Mouse (Mus musculus): ENCODE results near the gene Phlpp2. TPM values are rescaled to one million over a fixed set of nuclear protein-coding genes. Genes with fewer than 3 reads are reported as not detected.

The Phlpp2 gene
- polyA plus RNA-seq, 1 experiment from 2014 or later, result 1.5 TPM

DNA sequence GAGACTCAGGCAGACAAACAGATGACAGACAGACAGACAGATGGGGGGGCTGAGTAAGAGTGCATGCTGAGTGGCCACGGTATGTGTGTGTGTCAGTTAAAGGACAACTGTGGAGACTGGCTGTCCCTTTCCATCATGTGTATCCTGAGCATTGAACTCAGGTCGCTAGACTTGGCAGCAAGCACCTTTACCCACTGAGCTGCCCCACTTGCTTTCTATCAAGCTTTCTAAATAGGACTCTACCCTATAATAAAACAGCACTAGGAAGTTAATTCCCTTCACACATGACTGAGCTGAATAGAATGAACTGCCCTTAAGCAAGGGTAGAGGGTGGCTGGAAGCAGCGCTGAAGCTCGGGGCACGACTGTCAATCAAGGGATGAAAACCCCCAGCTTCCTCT, 123.8 kb downstream of the Phlpp2 start:
- 72% methylated on average over 5 of the region's 5 CpGs for WGBS
- DNase-seq (ENCODE audit: low spot score), result no peak

DNA sequence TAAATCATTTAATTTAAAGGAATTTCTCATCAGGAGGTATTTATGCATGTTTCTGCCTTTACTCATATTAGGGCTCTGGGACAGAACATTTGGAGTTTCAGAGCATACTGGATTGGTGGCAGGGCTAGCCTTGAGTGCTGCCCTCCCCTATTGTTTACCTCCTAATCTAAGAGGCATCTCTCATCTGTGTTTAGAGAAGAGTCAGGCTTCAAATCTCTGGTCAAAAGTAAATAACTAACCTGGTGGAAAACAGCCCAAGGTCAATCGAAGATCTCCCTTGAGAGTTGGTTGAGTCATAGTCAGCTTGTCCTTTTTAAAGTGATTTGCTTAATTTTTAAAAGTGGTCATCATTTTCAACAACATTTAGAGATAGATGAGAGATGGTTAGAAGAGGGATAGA, 124.6 kb downstream of the Phlpp2 start:
- Histone ChIP-seq H3K9ac (replicated peaks; ENCODE audit: low read depth) (no peak overlapping the region), H3K4me1 (ENCODE audit: insufficient read depth, low read depth, low read length) (no peaks in the 10 kb centered on the region), H3K9me3 (ENCODE audit: low read length) (no peaks in the 10 kb centered on the region), H3K4me2 (replicated peaks; ENCODE audit: low read depth, low read length) (no peak overlapping the region), H3K4me3 (ENCODE audit: low read depth, low read length) (no peak overlapping the region), H3K27ac (ENCODE audit: low read length) (no peak overlapping the region), H3K27me3 (replicated peaks; ENCODE audit: insufficient read depth, low read length) (no peaks in the 10 kb centered on the region), H3K36me3 (ENCODE audit: insufficient read depth, low read length) (no peaks in the 10 kb centered on the region)
- DNase-seq (ENCODE audit: low spot score), result no peak
- WGBS, result 56% methylated on average over 1 of the region's 1 CpGs
- no peak for ATAC-seq
- TF ChIP-seq CTCF (IDR thresholded peaks at IDR 0.05) (no peak), EP300 (IDR thresholded peaks at IDR 0.05) (no peak)

More for the DNA sequence above, 123.8 kb downstream of the Phlpp2 start:
- Histone ChIP-seq H3K9me3 (ENCODE audit: low read length) (no peaks in the 10 kb centered on the region), H3K27me3 (replicated peaks; ENCODE audit: insufficient read depth, low read length) (no peaks in the 10 kb centered on the region), H3K36me3 (ENCODE audit: insufficient read depth, low read length) (no peaks in the 10 kb centered on the region), H3K27ac (ENCODE audit: low read length) (no peak overlapping the region), H3K4me1 (ENCODE audit: insufficient read depth, low read depth, low read length) (no peaks in the 10 kb centered on the region), H3K4me3 (ENCODE audit: low read depth, low read length) (no peak overlapping the region), H3K4me2 (replicated peaks; ENCODE audit: low read depth, low read length) (no peak overlapping the region), H3K9ac (replicated peaks; ENCODE audit: low read depth) (no peak overlapping the region)
- ATAC-seq, result no peak
- TF ChIP-seq EP300 (IDR thresholded peaks at IDR 0.05) (no peak), CTCF (IDR thresholded peaks at IDR 0.05) (no peak)

Other genes with a start within 250 kb of the Phlpp2 start
- 91.3 and 105 TPM in 2 replicates for gene Ist1, start 175.3 kb upstream of the Phlpp2 start, polyA plus RNA-seq (2015; fragmentation: Nextera tagmentation; extraction: Ambion mirVana)
- gene Zfp821, start 163.0 kb upstream of the Phlpp2 start, polyA plus RNA-seq (2015; fragmentation: Nextera tagmentation; extraction: Ambion mirVana), result 13.2 and 14.4 TPM in 2 replicates
- 3.9 and 4.8 TPM in 2 replicates for gene Atxn1l, start 130.8 kb upstream of the Phlpp2 start, polyA plus RNA-seq (2015; fragmentation: Nextera tagmentation; extraction: Ambion mirVana)
- 22.4 and 24.7 TPM in 2 replicates for gene Ap1g1, start 90.0 kb upstream of the Phlpp2 start, polyA plus RNA-seq (2015; fragmentation: Nextera tagmentation; extraction: Ambion mirVana)
- 10.4 and 13.4 TPM in 2 replicates for gene Marveld3, start 93.7 kb downstream of the Phlpp2 start, polyA plus RNA-seq (2015; fragmentation: Nextera tagmentation; extraction: Ambion mirVana)
- gene Tat, start 121.9 kb downstream of the Phlpp2 start, polyA plus RNA-seq (2015; fragmentation: Nextera tagmentation; extraction: Ambion mirVana), result 0.13 and 0.25 TPM in 2 replicates
- 1.2 and 1.9 TPM in 2 replicates for gene Chst4, start 171.2 kb downstream of the Phlpp2 start, polyA plus RNA-seq (2015; fragmentation: Nextera tagmentation; extraction: Ambion mirVana)
- gene Zfp612, start 211.2 kb downstream of the Phlpp2 start, polyA plus RNA-seq (2015; fragmentation: Nextera tagmentation; extraction: Ambion mirVana), result 2.3 and 3.3 TPM in 2 replicates
- gene Gm21964, start 232.7 kb downstream of the Phlpp2 start, polyA plus RNA-seq (2015; fragmentation: Nextera tagmentation; extraction: Ambion mirVana), result not detected in 2 replicates
- not detected in 2 replicates for gene Gm17720, start 234.2 kb downstream of the Phlpp2 start, polyA plus RNA-seq (2015; fragmentation: Nextera tagmentation; extraction: Ambion mirVana)